Mouse (Mus musculus) hindbrain, embryonic 11.5 days (tissue): ENCODE results near the gene Adcy4. TPM values are rescaled to one million over a fixed set of nuclear protein-coding genes. Genes with fewer than 3 reads are reported as not detected.

Source experiments
- ATAC-seq: fragments of 200-750 bp; cut with Nextera tagmentation; 2 replicates; pipeline ENCODE4 v1.8.0; 2017; ENCODE audit warnings: mild to moderate bottlenecking, moderate TSS enrichment, moderate library complexity; ENCODE audit not compliant: low FRiP score
- DNase-seq: peaks from one replicate; pipeline ENCODE4 v3.0.0-alpha.2; 2015; ENCODE audit warnings: low spot score
- H3K27ac ChIP-seq: fragments of 300-500 bp; sonication (generic); 2 replicates; pipeline ENCODE4 v1.5.1; 2014; ENCODE audit warnings: mild to moderate bottlenecking, low read depth, low read length
- H3K27me3 ChIP-seq: fragments of 300-500 bp; sonication (generic); 2 replicates; pipeline ENCODE4 v1.6.1; 2014; ENCODE audit warnings: mild to moderate bottlenecking, low read length, moderate library complexity, mixed read lengths; ENCODE audit not compliant: control insufficient read depth, insufficient read depth
- H3K36me3 ChIP-seq: fragments of 300-500 bp; sonication (generic); 2 replicates; pipeline ENCODE4 v1.6.1; 2014; ENCODE audit warnings: mild to moderate bottlenecking, low read length, moderate library complexity, mixed read lengths; ENCODE audit not compliant: control insufficient read depth, insufficient read depth
- H3K4me1 ChIP-seq: fragments of 300-500 bp; sonication (generic); replicated peaks from 2 replicates; pipeline ENCODE4 v1.6.1; 2014; ENCODE audit warnings: low read length, mixed read lengths; ENCODE audit not compliant: control insufficient read depth, insufficient read depth
- H3K4me2 ChIP-seq: fragments of 300-500 bp; sonication (generic); replicated peaks from 2 replicates; pipeline ENCODE4 v1.6.1; 2014; ENCODE audit warnings: mild to moderate bottlenecking, low read depth, low read length
- H3K4me3 ChIP-seq: fragments of 300-500 bp; sonication (generic); 2 replicates; pipeline ENCODE4 v1.5.1; 2014; ENCODE audit warnings: low read depth, low read length
- H3K9ac ChIP-seq: fragments of 300-500 bp; sonication (generic); 2 replicates; pipeline ENCODE4 v1.6.1; 2014; ENCODE audit warnings: low read depth, low read length
- H3K9me3 ChIP-seq: fragments of 300-500 bp; sonication (generic); 2 replicates; pipeline ENCODE4 v1.6.1; 2016; ENCODE audit warnings: low read length; ENCODE audit not compliant: control insufficient read depth
- WGBS: fragments of 180-500 bp; shearing (Covaris S2); extraction: QIAGEN DNeasy Blood & Tissue Kit; methylation state at CpG from one replicate; pipeline ENCODE4 v1.1.7; 2014; 5-methylcytosine and 5-hydroxymethylcytosine counted together
- polyA plus RNA-seq: library from polyadenylated mRNA; unstranded; fragments of >200 nt; fragmentation: Nextera tagmentation; extraction: Ambion mirVana; gene quantifications from 2 replicates; pipeline ENCODE4 v1.2.1, GENCODE M21; 2014

The Adcy4 gene
- polyA plus RNA-seq, 1 experiment from 2014 or later, result 7.6 TPM

- Histone ChIP-seq H3K36me3 (no peaks in the 10 kb centered on the region), H3K9ac (peak overlapping the region; percentile 73), H3K4me3 (peak overlapping the region; percentile 44), H3K27ac (peak overlapping the region; percentile 86), H3K27me3 (peaks cover 9% of the 10 kb centered on the region), H3K4me1 (peaks cover 8% of the 10 kb centered on the region; the same call in 1 of the 2 replicates), H3K9me3 (no peaks in the 10 kb centered on the region), H3K4me2 (peak overlapping the region; percentile 80)
- under 1% methylated on average over 27 of the region's 32 CpGs for WGBS
- DNase-seq, result peak; percentile 54
- no peak for ATAC-seq
Measured at GRCm38 (mm10) chr14:55824481-55825215, 40.8 kb upstream of the Adcy4 start.

- 0% methylated on average over 10 of the region's 10 CpGs for WGBS
- Histone ChIP-seq H3K9me3 (no peaks in the 10 kb centered on the region), H3K4me2 (peak overlapping the region; percentile 80), H3K9ac (peak overlapping the region; percentile 73), H3K27me3 (peaks cover 9% of the 10 kb centered on the region), H3K36me3 (no peaks in the 10 kb centered on the region), H3K4me1 (peaks cover 8% of the 10 kb centered on the region; the same call in 1 of the 2 replicates), H3K27ac (peak overlapping the region; percentile 86), H3K4me3 (peak overlapping the region; percentile 44)
- ATAC-seq (peak; percentile 34; the same call in 1 of the 2 replicates), DNase-seq (peak; percentile 69)
Measured at GRCm38 (mm10) chr14:55824001-55824480, 40.1 kb upstream of the Adcy4 start.

- Histone ChIP-seq H3K4me3 (peak within 1 kb of the TSS; percentile 44), H3K27ac (peak within 1 kb of the TSS; percentile 86), H3K27me3 (peaks cover 9% of the 10 kb centered on the region), H3K4me1 (peaks cover 8% of the 10 kb centered on the region; the same call in 1 of the 2 replicates), H3K4me2 (peak within 1 kb of the TSS; percentile 80), H3K9ac (peak within 1 kb of the TSS; percentile 73), H3K9me3 (no peaks in the 10 kb centered on the region), H3K36me3 (no peaks in the 10 kb centered on the region)
- peak; percentile 87 for ATAC-seq
- 0% methylated on average over 39 of the region's 46 CpGs for WGBS
- DNase-seq, result peak; percentile 95
Measured at GRCm38 (mm10) chr14:55822991-55823762, 39.3 kb upstream of the Adcy4 start, which contains the start of gene Nfatc4. TSS of gene Nfatc4 (plus strand) at chr14:55823144.

- peak overlapping the region; percentile 86 for H3K27ac ChIP-seq
- 6% methylated on average over 12 of the region's 13 CpGs for WGBS
Measured at GRCm38 (mm10) chr14:55822435-55822990, 38.6 kb upstream of the Adcy4 start.

GRCm38 (mm10) chr14:55820576-55820975 lies 36.7 kb upstream of the Adcy4 start:
- Histone ChIP-seq H3K9ac (no peak overlapping the region), H3K36me3 (no peaks in the 10 kb centered on the region), H3K27ac (no peak overlapping the region), H3K9me3 (no peaks in the 10 kb centered on the region), H3K4me3 (no peak overlapping the region), H3K4me1 (peaks cover 6% of the 10 kb centered on the region; the same call in 1 of the 2 replicates), H3K27me3 (0 out of 2 replicates have a peak, but pooled peaks cover 2% of the 10 kb centered on the region), H3K4me2 (no peak overlapping the region)
- ATAC-seq (no peak), DNase-seq (no peak)
- 84% methylated on average over 9 of the region's 9 CpGs for WGBS

More at GRCm38 (mm10) chr14:55822435-55822990, 38.6 kb upstream of the Adcy4 start:
- H3K4me3 ChIP-seq, result peak overlapping the region; percentile 44
- H3K36me3 ChIP-seq, result no peaks in the 10 kb centered on the region
- peaks cover 9% of the 10 kb centered on the region for H3K27me3 ChIP-seq
- DNase-seq, result peak; percentile 88
- H3K4me1 ChIP-seq, result peaks cover 8% of the 10 kb centered on the region; the same call in 1 of the 2 replicates
- no peaks in the 10 kb centered on the region for H3K9me3 ChIP-seq
- peak overlapping the region; percentile 80 for H3K4me2 ChIP-seq
- H3K9ac ChIP-seq, result peak overlapping the region; percentile 73; the same call in 1 of the 2 replicates
- peak; percentile 12; the same call in 1 of the 2 replicates for ATAC-seq

- Histone ChIP-seq H3K36me3 (no peaks in the 10 kb centered on the region), H3K4me1 (peaks cover 2% of the 10 kb centered on the region; the same call in 1 of the 2 replicates), H3K9ac (no peak overlapping the region), H3K4me3 (no peak overlapping the region), H3K27me3 (0 out of 2 replicates have a peak, but pooled peaks cover 1% of the 10 kb centered on the region), H3K9me3 (no peaks in the 10 kb centered on the region), H3K27ac (no peak overlapping the region), H3K4me2 (no peak overlapping the region)
- ATAC-seq (no peak), DNase-seq (no peak)
- WGBS, result 77% methylated on average over 7 of the region's 7 CpGs
Measured at GRCm38 (mm10) chr14:55819845-55820405, 36.0 kb upstream of the Adcy4 start.

- peak overlapping the region; percentile 41 for H3K4me3 ChIP-seq
- H3K27ac ChIP-seq, result no peak overlapping the region
- peak overlapping the region; percentile 12 for H3K9ac ChIP-seq
- H3K36me3 ChIP-seq, result no peaks in the 10 kb centered on the region
- ATAC-seq (peak; percentile 47; the same call in 1 of the 2 replicates), DNase-seq (peak; percentile 68)
- H3K9me3 ChIP-seq, result no peaks in the 10 kb centered on the region
- H3K4me2 ChIP-seq, result peak overlapping the region; percentile 63
- WGBS, result 25% methylated on average over 17 of the region's 17 CpGs
- no peaks in the 10 kb centered on the region for H3K4me1 ChIP-seq
- no peaks in the 10 kb centered on the region for H3K27me3 ChIP-seq
Measured at GRCm38 (mm10) chr14:55815310-55815751, 31.4 kb upstream of the Adcy4 start.

- ATAC-seq, result peak; percentile 53; the same call in 1 of the 2 replicates
- H3K27ac ChIP-seq, result no peak overlapping the region
- 15% methylated on average over 16 of the region's 16 CpGs for WGBS
Measured at GRCm38 (mm10) chr14:55814885-55815284, 31.0 kb upstream of the Adcy4 start.

More at GRCm38 (mm10) chr14:55814885-55815284, 31.0 kb upstream of the Adcy4 start:
- Histone ChIP-seq H3K4me3 (peak overlapping the region; percentile 41), H3K9me3 (no peaks in the 10 kb centered on the region), H3K36me3 (no peaks in the 10 kb centered on the region), H3K4me1 (no peaks in the 10 kb centered on the region), H3K4me2 (peak overlapping the region; percentile 63), H3K9ac (peak overlapping the region; percentile 12), H3K27me3 (no peaks in the 10 kb centered on the region)
- DNase-seq, result peak; percentile 75
